Mouse (Mus musculus) cerebellum, postnatal 14 days (tissue): ENCODE data around the gene Rbpjl.
A peak's percentile ranks its signal among the peaks of the same experiment; 100 is the strongest.

Experiments
- DNase-seq, 2 experiments: peaks; one replicate each; pipeline ENCODE4 v3.0.0; 2021; ENCODE audit warnings: mixed read lengths in 2 of 2

The Rbpjl gene

GRCm38 (mm10) chr2:164430697-164431096, 27.8 kb downstream of the Rbpjl start:
- no peak for DNase-seq

GRCm38 (mm10) chr2:164431676-164432465, 28.9 kb downstream of the Rbpjl start:
- DNase-seq, result no peak

DNA sequence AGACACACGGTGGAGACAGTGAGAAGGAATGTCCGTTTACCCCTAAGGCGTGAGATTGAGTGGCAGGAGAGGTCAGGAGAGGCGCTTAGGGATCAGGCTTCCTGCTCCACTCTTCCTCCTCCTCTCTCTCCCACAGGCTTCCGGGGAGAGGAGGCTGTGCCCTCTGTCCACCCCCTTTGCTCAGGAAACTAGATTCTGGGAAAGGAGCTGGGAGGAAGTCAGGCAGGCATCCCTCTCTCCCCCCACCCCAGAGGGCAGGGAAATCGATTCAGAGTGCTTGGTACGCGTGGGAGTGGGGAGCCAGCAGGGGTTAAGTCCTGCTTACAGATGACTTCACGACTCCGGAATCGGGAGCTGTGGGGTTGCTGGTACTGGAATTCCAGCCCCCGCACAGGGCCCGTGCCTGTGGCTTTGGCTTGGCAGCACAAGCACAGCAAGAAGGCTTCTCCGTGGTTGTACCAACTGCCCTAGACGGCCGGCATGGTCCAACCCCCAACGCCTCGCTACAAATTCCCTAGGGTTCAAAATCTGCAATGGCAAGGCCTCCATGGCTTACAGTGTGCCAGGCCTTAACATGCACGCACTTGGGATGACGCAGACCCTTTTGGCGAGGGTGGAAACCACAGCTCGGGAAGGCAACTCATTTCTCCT, 29.7 kb downstream of the Rbpjl start:
- DNase-seq, result no peak

GRCm38 (mm10) chr2:164433278-164433895, 30.4 kb downstream of the Rbpjl start:
- DNase-seq, result no peak

DNA sequence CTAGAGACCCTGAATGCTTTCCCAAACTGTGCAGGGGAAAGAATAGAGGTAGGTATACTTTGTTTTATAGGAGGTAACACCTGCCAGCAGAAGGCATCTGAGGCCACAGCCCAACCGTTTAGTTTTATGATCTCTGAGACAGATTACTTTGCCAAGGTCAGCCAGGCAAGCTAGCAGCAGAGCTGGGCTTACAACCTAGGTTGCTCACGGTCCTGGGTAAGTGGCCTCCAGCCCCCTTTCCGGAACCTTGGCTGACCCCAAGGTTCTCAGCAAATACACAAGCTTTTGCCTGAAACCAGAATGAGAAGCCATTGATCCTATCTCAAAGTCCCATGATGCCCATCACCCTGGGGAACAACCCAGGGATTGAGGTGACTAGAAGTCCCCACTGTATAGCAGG, 31.7 kb downstream of the Rbpjl start:
- no peak for DNase-seq

GRCm38 (mm10) chr2:164435216-164436090, 32.5 kb downstream of the Rbpjl start:
- no peak for DNase-seq

- DNase-seq, result no peak
These were observed 33.4 kb downstream of the Rbpjl start for GRCm38 (mm10) chr2:164436215-164436913.

DNA sequence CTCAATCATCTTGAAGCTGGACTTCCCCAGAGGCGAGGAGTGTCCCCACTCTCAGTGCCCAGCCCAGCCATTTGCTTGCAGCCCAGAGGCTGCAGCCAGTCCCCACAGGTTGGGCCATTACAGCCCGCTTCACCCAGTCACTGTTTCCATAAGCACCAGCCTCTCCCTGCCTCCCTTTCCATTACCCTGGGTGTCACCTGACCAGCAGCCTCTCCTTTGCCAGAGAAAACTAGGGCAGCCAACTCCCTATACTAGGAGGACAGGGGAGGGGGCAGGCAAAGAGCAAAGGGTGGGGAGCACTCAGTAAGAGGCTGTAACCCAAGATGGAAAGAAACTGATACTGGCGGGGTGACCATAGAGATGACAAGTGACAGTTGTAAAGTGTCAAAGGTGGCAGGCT, 34.0 kb downstream of the Rbpjl start:
- no peak for DNase-seq

- DNase-seq, result no peak
These were observed 34.8 kb downstream of the Rbpjl start for GRCm38 (mm10) chr2:164437710-164438109.

DNA sequence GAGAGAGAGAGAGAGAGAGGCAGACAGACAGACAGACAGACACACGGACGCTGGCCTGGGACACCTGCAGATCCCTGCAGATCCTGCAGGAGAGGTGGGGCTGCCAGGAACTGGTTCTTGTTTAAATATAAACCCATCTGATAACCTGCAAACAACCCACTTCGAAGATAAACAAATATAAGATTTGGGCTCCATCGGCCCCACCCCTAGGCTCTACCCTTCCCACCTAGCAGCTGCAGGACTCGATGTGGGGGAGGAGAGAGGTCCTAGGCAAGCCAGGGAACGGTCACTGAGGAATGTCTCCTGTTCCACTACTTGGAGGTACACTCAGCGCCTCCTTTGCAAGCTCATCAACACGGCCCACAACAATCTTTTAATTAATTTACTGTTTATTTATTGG, 35.3 kb downstream of the Rbpjl start:
- no peak for DNase-seq

DNA sequence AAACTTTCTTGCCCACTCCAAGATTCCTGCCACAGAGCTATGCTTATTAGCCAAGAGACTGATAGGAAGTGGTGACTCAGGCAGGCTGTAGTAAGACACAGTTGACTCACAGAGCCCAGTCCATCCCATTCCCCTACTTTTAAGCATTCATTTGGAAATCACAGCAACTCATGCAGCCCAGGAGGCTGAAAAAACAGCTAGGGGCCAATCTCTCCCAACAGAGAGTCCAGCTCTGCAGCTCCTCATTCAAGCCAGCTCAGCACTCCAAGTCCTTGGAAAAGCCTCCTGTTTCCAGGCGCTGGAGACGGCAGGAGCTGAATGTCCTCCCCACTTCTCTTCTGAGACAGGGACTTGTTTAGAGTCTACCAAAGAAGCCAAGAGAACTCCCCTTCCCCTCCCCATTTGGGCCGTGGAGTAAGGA, 36.1 kb downstream of the Rbpjl start:
- DNase-seq, result no peak

DNA sequence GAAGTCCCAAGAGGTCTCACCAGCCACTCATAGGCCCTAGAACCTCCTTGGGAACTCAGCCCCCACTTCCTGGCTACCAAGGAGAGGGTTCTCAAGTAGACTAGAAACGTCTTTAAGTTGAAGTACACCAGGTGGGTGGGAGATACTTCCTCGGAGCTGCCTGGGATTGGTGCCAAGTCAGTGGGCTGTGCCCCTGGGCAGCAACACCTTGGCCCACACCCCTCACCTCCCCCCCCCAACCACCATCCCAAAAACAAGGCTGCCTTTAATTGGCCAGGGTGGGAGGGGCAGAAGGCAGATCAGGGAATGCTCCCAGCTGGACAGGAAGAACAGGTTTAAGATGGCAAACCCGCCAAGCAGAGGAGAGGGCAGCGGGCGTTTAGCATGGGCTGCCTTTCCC, 37.4 kb downstream of the Rbpjl start:
- no peak for DNase-seq

- no peak for DNase-seq
These were observed 38.2 kb downstream of the Rbpjl start for GRCm38 (mm10) chr2:164441155-164441554.

DNA sequence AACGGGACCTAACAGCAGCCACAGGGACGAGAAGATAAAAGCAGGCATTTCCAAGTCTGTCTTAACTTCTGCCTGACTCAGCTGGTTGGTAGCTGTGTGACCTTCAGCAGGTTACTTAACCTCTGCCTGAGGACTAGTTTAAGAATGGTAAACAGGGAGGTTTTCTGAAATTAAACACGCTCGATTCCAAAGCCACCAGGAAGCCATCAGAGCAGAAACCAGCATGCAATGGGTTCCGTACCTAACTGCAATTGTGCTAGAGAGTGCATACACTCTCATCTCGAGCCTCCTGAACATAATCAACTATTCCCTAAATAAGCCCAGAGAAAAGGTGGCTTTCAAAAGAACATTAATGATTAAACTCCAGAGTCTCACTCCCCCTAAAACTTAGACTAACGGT, 38.8 kb downstream of the Rbpjl start:
- no peak for DNase-seq

GRCm38 (mm10) chr2:164442315-164443050, 39.5 kb downstream of the Rbpjl start:
- DNase-seq, result no peak

DNA sequence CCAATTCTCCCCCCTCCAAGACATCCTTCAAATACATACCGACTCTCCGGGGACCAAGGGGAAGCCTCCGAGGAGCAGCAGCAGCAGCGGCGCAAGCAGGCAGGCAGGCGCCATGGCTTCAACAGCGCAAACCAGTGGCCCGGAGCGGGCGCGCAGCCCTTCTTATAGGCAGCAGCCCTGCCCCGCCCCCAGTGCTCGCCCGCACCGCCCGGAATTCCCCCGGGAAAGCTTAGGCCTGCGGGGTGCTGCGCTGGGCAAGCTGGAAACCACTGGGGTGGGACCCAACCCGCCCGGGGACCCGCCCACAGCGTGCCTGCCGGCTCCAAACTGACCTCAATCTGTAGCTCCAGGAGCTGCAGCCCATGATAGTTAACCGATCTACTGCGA, 40.1 kb downstream of the Rbpjl start:
- peak; percentile 51 to 52 for DNase-seq

- no peak for DNase-seq
These were observed 40.6 kb downstream of the Rbpjl start, which contains the start of gene Sdc4 for GRCm38 (mm10) chr2:164443460-164444000. Gene Sdc4 (minus strand): TSS chr2:164443887.

GRCm38 (mm10) chr2:164444701-164445100, 41.8 kb downstream of the Rbpjl start:
- no peak for DNase-seq

GRCm38 (mm10) chr2:164445399-164446085, 42.6 kb downstream of the Rbpjl start:
- DNase-seq, result no peak

GRCm38 (mm10) chr2:164446086-164446469, 43.1 kb downstream of the Rbpjl start:
- DNase-seq, result no peak

DNA sequence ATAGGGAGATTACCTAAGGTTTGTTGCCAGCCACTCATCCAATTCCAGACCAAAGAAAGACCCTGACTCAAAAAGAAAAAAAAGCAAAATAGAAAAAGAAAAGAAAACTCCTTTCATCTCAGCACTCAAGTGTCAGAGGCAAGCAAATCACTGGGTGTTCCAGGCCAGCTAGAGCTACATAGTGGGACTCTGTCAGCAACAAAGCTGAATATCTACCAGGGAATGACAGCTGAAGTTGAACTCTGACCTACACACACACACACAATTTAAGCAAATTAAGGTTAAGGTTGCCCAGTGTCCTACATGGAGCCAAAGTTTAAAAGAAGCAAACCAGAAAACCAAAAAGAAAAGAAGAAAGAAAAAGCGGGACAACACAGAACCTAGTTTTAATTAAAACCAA, 45.2 kb downstream of the Rbpjl start:
- DNase-seq, result no peak
